Mouse (Mus musculus) forebrain, embryonic 13.5 days (tissue): Measurements from ENCODE around the gene Nrtn. TPM values are rescaled to one million over a fixed set of nuclear protein-coding genes. Genes with fewer than 3 reads are reported as not detected.
A peak's percentile ranks its signal among the peaks of the same experiment; 100 is the strongest.

Experiments used
- ATAC-seq: fragments of 200-750 bp; cut with Nextera tagmentation; 2 replicates; pipeline ENCODE4 v1.8.0; 2017
- H3K27ac ChIP-seq: fragments of 300-500 bp; sonication (generic); 2 replicates; pipeline ENCODE4 v1.5.1; 2015; ENCODE audit warnings: inconsistent platforms, mild to moderate bottlenecking, moderate library complexity
- H3K27me3 ChIP-seq: fragments of 300-500 bp; sonication (generic); 2 replicates; pipeline ENCODE4 v1.6.1; 2015; ENCODE audit warnings: mild to moderate bottlenecking, inconsistent platforms
- H3K36me3 ChIP-seq: fragments of 300-500 bp; sonication (generic); 2 replicates; pipeline ENCODE4 v1.6.1; 2015; ENCODE audit warnings: mild to moderate bottlenecking, inconsistent platforms; ENCODE audit not compliant: poor library complexity, severe bottlenecking
- H3K4me1 ChIP-seq: fragments of 300-500 bp; sonication (generic); 2 replicates; pipeline ENCODE4 v1.6.1; 2015; ENCODE audit warnings: inconsistent platforms
- H3K4me2 ChIP-seq: fragments of 300-500 bp; sonication (generic); 2 replicates; pipeline ENCODE4 v1.6.1; 2015; ENCODE audit warnings: inconsistent platforms, mild to moderate bottlenecking, moderate library complexity
- H3K4me3 ChIP-seq: fragments of 300-500 bp; sonication (generic); 2 replicates; pipeline ENCODE4 v1.5.1; 2015; ENCODE audit warnings: mild to moderate bottlenecking, inconsistent platforms
- H3K9ac ChIP-seq: fragments of 300-500 bp; sonication (generic); 2 replicates; pipeline ENCODE4 v1.6.1; 2015; ENCODE audit warnings: mild to moderate bottlenecking, inconsistent platforms
- H3K9me3 ChIP-seq: fragments of 300-500 bp; sonication (generic); replicated peaks from 2 replicates; pipeline ENCODE4 v1.6.1; 2016; ENCODE audit warnings: inconsistent platforms
- WGBS: fragments of 180-500 bp; shearing (Covaris S2); methylation state at CpG from one replicate; pipeline ENCODE4 v1.1.7; 2015; 5-methylcytosine and 5-hydroxymethylcytosine counted together
- polyA plus RNA-seq: library from polyadenylated mRNA; unstranded; fragments of >200 nt; fragmentation: Nextera tagmentation; extraction: Ambion mirVana; gene quantifications from 2 replicates; pipeline ENCODE4 v1.2.1, GENCODE M21; 2015

Gene Nrtn
- polyA plus RNA-seq, 1 experiment from 2014 or later: 1.7 TPM

DNA sequence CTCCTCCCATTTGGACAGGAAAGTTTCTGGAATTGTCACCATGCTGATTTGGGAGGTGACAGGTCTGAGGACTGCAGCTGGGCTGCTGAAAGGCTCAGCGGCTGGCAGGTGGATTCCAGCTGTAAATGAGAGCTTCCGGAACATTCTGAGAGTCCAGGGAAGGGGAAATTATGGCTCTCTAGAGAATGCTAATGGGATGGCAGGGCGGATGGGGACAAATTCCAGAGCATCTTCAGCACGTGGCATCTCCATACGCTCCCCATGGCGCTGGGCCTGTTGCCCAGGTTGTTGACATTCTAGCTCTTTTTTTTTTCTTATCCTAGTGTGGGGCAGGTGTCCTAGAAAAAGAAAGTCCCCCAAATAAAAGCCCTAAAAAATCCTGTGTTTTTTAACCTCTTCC, 28.2 kb downstream of the Nrtn start:
- WGBS: 49% methylated on average over 6 of the region's 6 CpGs
- no peak overlapping the region for H3K27ac ChIP-seq
- no peak overlapping the region for H3K9ac ChIP-seq
- peaks cover 9% of the 10 kb centered on the region for H3K36me3 ChIP-seq
- H3K9me3 ChIP-seq: 0 out of 2 replicates have a peak, but pooled peaks cover 3% of the 10 kb centered on the region
- peaks cover 29% of the 10 kb centered on the region for H3K4me1 ChIP-seq
- H3K4me2 ChIP-seq: no peak overlapping the region
- ATAC-seq: no peak
- no peaks in the 10 kb centered on the region for H3K27me3 ChIP-seq
- no peak overlapping the region for H3K4me3 ChIP-seq

DNA sequence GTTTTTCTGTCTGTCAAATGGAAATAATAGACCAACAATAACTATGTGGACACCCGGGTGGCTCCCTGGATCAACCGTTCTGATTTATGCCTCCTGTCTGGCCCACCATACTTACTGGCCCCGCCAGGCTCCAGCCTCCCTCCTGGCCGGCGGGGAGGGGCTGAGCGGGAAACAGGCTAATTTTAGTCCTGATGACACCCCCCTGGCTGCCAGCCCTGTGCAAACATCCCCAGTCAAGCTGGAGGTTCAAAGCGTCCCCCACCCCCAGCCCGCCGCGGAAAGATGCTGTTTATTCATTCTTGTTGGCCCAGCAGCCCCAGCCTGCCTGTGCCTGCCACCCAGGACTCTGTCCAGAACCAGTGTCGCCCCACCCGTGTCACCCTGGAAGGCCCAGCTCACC, 29.2 kb downstream of the Nrtn start:
- no peaks in the 10 kb centered on the region for H3K27me3 ChIP-seq
- WGBS: 43% methylated on average over 9 of the region's 12 CpGs

DNA sequence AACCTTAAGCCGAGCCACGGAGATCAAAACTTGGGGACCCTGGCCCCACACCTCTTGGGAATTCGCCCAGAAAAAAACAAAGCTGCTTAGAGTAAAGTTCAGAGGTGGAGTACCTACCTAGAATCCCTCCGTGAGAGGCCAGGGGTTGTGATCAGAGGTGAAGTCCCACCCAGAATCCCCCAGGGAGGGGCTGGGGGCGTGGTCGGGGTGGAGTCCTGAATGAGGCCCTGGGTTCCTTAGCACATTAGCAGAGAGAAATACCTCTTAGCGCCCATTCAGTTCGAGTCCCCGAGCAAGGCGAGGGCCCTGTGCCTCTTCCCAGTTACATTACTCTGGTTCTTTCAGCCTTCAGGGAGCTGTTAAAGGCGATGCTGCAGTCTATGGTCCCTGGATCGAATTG, 29.7 kb downstream of the Nrtn start:
- Histone ChIP-seq H3K27me3 (no peaks in the 10 kb centered on the region), H3K9me3 (0 out of 2 replicates have a peak, but pooled peaks cover 3% of the 10 kb centered on the region), H3K36me3 (peaks cover 23% of the 10 kb centered on the region), H3K4me1 (peaks cover 29% of the 10 kb centered on the region), H3K4me2 (no peak overlapping the region), H3K27ac (no peak overlapping the region), H3K4me3 (no peak overlapping the region), H3K9ac (no peak overlapping the region)
- 12% methylated on average over 12 of the region's 12 CpGs for WGBS
- no peak for ATAC-seq

More for the DNA sequence above, 29.2 kb downstream of the Nrtn start:
- H3K36me3 ChIP-seq: peaks cover 19% of the 10 kb centered on the region
- no peak overlapping the region for H3K4me2 ChIP-seq
- no peak overlapping the region for H3K4me3 ChIP-seq
- no peak for ATAC-seq
- H3K9me3 ChIP-seq: 0 out of 2 replicates have a peak, but pooled peaks cover 3% of the 10 kb centered on the region
- no peak overlapping the region for H3K27ac ChIP-seq
- no peak overlapping the region; the same call in 1 of the 2 replicates for H3K9ac ChIP-seq
- H3K4me1 ChIP-seq: peaks cover 29% of the 10 kb centered on the region

DNA sequence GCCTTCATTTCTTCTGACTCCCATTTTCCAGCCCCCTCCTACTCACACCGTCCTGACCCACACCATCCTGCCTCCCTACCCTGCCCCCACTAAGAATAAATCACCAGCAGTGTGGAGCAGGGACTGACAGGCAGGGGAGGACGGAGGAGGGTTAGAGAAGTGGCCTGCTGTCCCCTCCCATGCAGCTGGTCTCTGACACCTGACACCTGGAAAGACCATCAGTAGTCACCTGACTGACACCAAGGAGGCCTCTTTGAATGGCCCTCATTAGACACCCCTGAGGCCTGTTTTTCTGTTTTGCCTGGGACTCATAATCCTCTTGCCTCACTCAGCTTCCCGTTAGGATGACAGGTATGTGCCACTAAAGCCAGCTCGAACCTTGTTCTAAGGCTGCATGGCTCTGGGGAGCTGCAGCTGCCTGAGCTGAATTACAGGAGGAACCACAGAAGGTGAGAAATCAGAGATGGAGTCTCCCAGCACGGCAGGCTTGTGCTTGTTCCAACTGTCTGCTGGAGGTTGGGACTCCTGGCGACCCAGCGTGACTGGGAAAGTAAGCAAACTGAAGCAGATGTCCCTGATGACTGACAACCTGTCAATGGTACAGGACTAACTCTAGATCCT, 30.2 kb downstream of the Nrtn start:
- Histone ChIP-seq H3K27me3 (no peaks in the 10 kb centered on the region), H3K9me3 (0 out of 2 replicates have a peak, but pooled peaks cover 3% of the 10 kb centered on the region), H3K4me3 (no peak overlapping the region), H3K4me1 (peaks cover 29% of the 10 kb centered on the region), H3K27ac (no peak overlapping the region), H3K9ac (no peak overlapping the region), H3K4me2 (no peak overlapping the region), H3K36me3 (peaks cover 29% of the 10 kb centered on the region)
- WGBS: 16% methylated on average over 7 of the region's 7 CpGs
- ATAC-seq: no peak

DNA sequence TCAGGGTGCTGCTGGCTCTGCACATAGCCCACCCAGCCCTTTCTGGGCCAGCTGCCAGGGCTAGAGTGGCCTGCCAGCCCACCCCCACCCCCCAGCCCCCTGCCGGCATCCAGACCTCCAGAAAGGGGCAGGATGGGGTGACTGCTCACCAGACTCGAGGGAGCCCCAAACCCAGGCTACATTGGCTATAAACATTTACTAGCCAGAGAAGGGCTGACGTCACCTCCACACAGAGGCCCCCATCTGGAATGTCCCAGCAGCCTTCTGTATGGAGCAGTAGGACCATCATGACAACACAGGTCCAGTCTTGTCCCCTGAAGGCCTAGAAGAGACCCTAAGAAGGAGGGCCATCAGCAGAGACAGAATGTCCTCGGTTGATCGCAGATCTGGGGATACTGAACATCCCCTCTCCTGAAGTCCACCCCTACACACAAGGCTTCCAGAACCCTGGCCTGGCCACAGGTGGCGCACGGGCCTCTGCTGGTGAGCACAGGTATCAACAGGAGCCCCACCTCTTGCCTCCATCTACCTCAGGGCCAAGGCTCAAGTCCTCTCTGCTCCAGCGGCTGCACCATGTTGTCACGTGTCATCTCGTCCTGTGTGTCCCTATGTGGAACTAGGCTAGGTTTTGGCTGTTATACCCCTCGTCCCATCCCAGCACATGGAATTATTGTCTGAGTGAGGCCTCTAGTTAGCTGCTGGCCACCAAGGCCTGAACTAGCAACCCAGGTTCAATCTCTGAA, 33.7 kb downstream of the Nrtn start:
- no peaks in the 10 kb centered on the region for H3K27me3 ChIP-seq
- no peak overlapping the region for H3K4me2 ChIP-seq
- H3K4me1 ChIP-seq: peaks cover 25% of the 10 kb centered on the region
- ATAC-seq: no peak
- WGBS: 85% methylated on average over 11 of the region's 11 CpGs
- no peak overlapping the region for H3K4me3 ChIP-seq
- 0 out of 2 replicates have a peak, but pooled peaks cover 3% of the 10 kb centered on the region for H3K9me3 ChIP-seq
- no peak overlapping the region for H3K27ac ChIP-seq
- 0 out of 2 replicates have a peak overlapping the region, but pooled peaks have one; percentile 16 for H3K9ac ChIP-seq
- H3K36me3 ChIP-seq: peaks cover 44% of the 10 kb centered on the region

DNA sequence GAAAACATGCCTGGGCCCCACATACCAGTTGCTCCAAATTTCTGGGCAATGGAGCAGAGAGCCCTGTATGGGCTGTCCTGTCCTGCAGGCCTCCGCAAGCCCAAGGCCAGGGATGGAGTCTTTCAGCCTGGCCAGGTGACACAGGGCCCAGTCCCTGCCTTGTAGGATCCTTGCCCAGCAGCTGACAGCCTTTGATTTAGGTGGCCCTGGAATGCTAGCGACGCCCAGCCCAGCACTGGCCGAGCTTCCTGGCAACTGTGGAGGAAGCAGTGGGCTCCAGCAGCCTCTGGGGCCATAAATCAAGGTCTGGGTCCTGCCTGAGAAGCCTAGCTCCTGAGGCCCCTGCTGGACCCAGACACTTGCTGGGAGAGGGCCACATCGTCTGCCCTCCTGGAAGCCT, 34.9 kb downstream of the Nrtn start:
- H3K4me1 ChIP-seq: peaks cover 21% of the 10 kb centered on the region
- WGBS: 94% methylated on average over 5 of the region's 5 CpGs

DNA sequence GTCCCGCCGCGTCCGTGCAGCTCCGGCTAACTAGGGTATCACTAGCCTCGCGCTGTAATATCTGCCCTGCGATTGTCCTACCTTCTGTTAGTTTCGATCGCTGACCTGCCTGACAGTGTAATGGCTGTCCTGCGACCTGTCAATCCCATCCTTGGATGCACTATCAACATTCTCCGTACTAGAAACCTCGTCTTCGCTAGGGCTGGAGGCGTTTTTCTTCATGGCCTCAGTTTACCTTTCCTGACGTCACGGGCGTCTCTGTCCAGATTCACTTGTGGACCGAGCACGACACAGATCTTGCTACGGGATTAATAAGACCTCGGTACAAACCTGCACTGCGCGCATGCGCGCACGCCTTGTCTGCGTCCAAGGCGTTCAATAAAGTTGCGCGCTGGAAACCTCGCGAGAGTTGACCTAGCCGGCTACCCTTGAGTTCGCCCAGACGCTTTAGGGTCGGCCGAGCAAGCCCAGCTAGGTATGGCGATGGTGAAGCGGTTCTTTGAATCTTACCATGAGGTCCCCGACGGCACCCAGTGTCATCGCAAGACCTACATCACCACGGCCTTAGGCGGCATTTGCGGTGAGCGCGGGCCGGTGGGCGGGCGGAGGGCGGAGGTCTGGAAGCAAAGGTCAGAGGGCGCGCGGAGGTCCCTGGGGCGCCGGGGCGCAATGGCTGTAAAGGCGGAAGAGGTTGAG, 39.8 kb downstream of the Nrtn start, which contains the start of the genes Ndufa11 and Vmac:
TSS of gene Ndufa11 (plus strand) at position 405 of the 696 bp plus-strand sequence.
TSS of gene Vmac (minus strand) at position 660 of the 696 bp plus-strand sequence.
- peak; percentile 80 for ATAC-seq
- WGBS: under 1% methylated on average over 59 of the region's 59 CpGs

More for the DNA sequence above, 34.9 kb downstream of the Nrtn start:
- Histone ChIP-seq H3K27me3 (no peaks in the 10 kb centered on the region), H3K27ac (no peak overlapping the region), H3K9me3 (0 out of 2 replicates have a peak, but pooled peaks cover 3% of the 10 kb centered on the region), H3K4me2 (no peak overlapping the region), H3K9ac (no peak overlapping the region), H3K36me3 (peaks cover 44% of the 10 kb centered on the region), H3K4me3 (no peak overlapping the region)
- ATAC-seq: no peak

DNA sequence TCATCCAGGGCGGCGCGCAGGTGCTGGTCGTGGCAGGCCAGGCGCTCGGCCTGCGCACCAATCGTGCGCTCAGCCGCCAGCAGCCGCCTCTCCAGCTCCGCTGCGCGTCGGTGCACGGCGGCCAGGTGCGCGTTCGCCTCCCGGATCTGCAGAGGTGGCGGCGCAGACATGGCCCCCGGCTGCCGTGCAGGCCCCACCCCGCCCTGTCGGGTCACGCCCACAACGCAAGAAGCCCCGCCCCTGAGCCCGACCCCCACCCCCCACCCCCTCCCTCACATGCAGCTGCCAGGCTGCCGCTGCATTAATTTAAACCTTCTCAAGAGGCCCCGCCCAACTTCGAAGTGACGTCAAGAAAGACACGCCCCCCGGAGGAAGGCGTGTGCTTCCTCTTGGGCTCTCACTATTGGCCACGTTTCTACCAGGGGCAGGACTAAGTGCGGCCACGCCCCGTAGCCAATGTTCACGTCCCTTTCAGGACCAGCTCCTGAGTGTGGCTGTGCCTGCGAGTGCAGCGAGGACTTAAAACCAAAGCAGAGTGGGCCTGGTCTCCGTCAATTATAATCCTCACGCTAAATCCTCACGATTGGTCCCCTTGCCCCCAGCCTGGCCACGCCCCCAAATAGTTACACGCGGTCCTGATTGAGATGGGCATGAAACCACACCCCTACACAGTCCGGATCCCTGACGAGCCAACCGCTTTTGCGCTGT, 40.5 kb downstream of the Nrtn start:
- Histone ChIP-seq H3K27ac (peak overlapping the region; percentile 86), H3K4me1 (peaks cover 29% of the 10 kb centered on the region), H3K9ac (peak overlapping the region; percentile 90), H3K27me3 (no peaks in the 10 kb centered on the region), H3K4me2 (peak overlapping the region; percentile 74), H3K4me3 (peak overlapping the region; percentile 77), H3K9me3 (no peaks in the 10 kb centered on the region), H3K36me3 (peaks cover 24% of the 10 kb centered on the region)
- under 1% methylated on average over 54 of the region's 55 CpGs for WGBS
- peak; percentile 94 for ATAC-seq

More for the DNA sequence above, 39.8 kb downstream of the Nrtn start, which contains the start of the genes Ndufa11 and Vmac:
- peak within 1 kb of the TSS; percentile 86 for H3K27ac ChIP-seq
- no peaks in the 10 kb centered on the region for H3K27me3 ChIP-seq
- peak within 1 kb of the TSS; percentile 74 for H3K4me2 ChIP-seq
- H3K36me3 ChIP-seq: peaks cover 24% of the 10 kb centered on the region
- peaks cover 29% of the 10 kb centered on the region for H3K4me1 ChIP-seq
- peak within 1 kb of the TSS; percentile 90 for H3K9ac ChIP-seq
- H3K4me3 ChIP-seq: peak within 1 kb of the TSS; percentile 77
- no peaks in the 10 kb centered on the region for H3K9me3 ChIP-seq

DNA sequence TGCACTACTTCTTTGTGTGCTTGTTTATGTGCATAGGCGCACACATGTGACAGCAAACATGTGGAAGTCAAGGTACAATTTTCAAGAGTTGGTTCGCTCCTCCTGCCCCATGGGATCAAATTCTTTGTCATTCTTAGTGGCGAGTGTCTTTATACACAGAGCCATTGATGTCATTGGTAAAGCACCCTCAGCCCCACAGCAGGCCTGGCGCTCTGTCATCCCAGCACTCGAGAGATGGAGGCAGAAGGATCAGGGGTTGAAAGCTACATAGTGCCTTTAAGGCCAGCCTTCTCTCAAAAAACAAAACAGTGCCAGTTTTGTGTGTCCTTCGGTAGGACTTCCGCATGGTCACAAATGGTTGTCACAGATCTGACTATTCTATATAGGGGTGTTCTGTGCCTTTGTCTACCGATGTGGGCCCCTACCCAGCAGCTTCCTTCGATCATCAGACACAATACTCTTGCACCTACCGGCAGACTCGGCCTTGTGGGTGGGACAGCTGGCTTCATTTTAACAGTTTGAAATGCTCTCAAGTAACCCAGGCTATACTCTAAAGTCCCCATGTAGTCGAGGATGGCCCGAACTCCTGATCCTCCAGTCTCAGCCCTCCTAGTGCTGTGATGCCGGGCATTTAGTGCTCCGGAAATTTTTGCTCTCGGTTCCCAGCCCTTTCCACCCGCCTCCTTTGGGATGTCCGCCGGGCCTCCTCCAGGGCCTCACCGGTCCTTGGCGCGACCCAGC, 41.2 kb downstream of the Nrtn start:
- no peaks in the 10 kb centered on the region for H3K9me3 ChIP-seq
- 0 out of 2 replicates have a peak, but pooled peaks have one; percentile 0 for ATAC-seq
- H3K4me1 ChIP-seq: peaks cover 29% of the 10 kb centered on the region
- peak overlapping the region; percentile 74 for H3K4me2 ChIP-seq
- peak overlapping the region; percentile 86 for H3K27ac ChIP-seq
- H3K36me3 ChIP-seq: peaks cover 24% of the 10 kb centered on the region
- peak overlapping the region; percentile 76 for H3K9ac ChIP-seq
- H3K27me3 ChIP-seq: no peaks in the 10 kb centered on the region
- WGBS: 22% methylated on average over 22 of the region's 22 CpGs
- H3K4me3 ChIP-seq: peak overlapping the region; percentile 77

DNA sequence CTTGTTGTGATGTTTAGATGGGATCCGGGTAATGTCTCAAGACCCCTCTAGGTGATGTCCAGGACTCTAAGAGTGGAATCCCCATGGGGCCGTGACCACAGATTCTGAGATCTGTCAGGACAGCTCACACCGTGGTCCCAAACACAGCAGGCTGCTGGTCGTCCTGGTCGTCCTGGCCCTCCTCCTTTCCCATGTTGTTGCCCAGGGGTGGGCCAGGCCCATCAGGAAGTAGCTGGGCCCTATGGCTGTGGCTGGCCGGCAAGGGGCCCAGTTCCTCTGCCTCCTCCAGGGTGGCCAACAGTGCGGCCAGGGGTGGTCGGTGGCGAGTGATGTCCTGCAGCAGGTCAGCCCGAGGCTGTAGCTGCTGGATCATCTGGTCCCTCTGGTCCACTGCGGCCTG, 42.0 kb downstream of the Nrtn start:
- 71% methylated on average over 11 of the region's 11 CpGs for WGBS
- Histone ChIP-seq H3K27ac (no peak overlapping the region), H3K27me3 (no peaks in the 10 kb centered on the region), H3K4me1 (peaks cover 29% of the 10 kb centered on the region), H3K4me3 (peak overlapping the region; percentile 77; the same call in 1 of the 2 replicates), H3K36me3 (peaks cover 26% of the 10 kb centered on the region), H3K4me2 (peak overlapping the region; percentile 74), H3K9me3 (no peaks in the 10 kb centered on the region), H3K9ac (peak overlapping the region; percentile 76)
- no peak for ATAC-seq

DNA sequence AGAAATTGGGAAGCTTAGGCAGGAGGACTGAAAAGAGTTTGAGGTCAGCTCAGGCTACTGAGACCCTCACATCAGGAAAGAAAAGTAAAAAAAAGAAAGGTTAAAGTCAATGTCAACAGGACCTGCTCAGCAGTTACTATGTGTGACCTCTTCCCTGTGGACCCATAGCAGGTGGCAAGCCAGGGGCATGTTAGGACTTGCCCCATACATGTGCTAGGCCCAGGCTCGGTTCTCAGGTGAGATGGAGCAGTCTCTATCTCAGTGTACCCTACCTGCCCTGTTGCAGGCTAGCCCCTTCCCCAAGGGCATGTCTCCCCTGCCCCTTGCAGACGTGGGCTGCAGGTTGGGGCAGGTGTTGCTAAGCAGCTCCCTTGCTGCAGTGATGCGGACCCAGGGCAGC, 47.6 kb downstream of the Nrtn start:
- 94% methylated on average over 3 of the region's 3 CpGs for WGBS
- ATAC-seq: no peak

More for the DNA sequence above, 47.6 kb downstream of the Nrtn start:
- Histone ChIP-seq H3K27ac (no peak overlapping the region), H3K27me3 (no peaks in the 10 kb centered on the region), H3K36me3 (peaks cover 83% of the 10 kb centered on the region), H3K9ac (no peak overlapping the region), H3K4me1 (no peaks in the 10 kb centered on the region), H3K9me3 (no peaks in the 10 kb centered on the region), H3K4me3 (no peak overlapping the region), H3K4me2 (no peak overlapping the region)
